Mouse (Mus musculus): ENCODE measurements around the gene Zfp697.
"Not testable (repeated sequence)": the region's sequence is repeated elsewhere in the genome, so short reads cannot be mapped to it uniquely, and the experiment has no call there.

The Zfp697 gene

DNA sequence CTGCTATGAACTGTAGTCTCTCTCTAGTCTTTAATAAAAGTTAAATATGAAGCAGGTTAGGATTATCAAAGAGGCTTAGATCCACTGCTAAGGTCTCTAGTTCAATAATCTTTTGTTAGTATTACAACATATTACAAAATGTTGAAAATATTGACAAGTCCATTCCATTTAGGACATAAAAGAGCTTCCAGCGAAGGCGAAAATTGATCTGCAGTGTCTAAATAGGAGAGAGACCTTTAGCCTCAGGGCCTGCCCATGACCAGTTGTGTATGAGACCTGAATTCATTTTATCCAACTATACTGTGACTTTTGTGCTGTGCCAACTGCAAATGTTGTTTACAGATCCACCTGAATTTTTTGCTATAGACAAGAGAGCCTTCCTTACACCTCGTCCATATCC lies 247.4 kb downstream of the Zfp697 start:
- no peak for DNase-seq (ENCODE audit: low read depth, low spot score)

- no peak for DNase-seq (ENCODE audit: low read depth, low spot score)
Measured at GRCm38 (mm10) chr3:98630152-98630551, 247.9 kb downstream of the Zfp697 start, which contains the start of gene Hsd3b5. Hsd3b5 (minus strand) TSS chr3:98630252.

DNA sequence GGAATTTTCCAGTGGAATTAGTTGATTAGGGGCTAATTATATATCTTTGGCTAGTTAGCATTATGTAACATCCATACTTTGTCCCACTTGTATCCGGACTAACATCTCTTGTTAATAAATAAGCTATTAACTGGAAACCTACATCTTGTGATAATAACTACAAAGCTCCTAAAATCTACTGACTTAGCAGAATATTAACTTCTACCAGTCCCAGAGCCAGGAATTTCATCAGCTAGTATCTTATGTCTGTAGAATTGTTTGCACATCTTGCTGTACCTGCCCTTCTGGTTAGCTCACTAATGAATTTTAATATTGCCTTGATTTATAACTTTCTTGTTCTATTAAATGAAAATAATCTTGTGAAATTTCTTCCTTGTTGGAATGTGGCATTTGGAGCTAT lies 252.9 kb downstream of the Zfp697 start:
- no peak for DNase-seq (ENCODE audit: low read depth, low spot score)

GRCm38 (mm10) chr3:98680786-98681185 lies 298.5 kb downstream of the Zfp697 start:
- DNase-seq (ENCODE audit: low read depth, low spot score), result no peak

GRCm38 (mm10) chr3:98682401-98682800 lies 300.1 kb downstream of the Zfp697 start:
- no peak for DNase-seq (ENCODE audit: low read depth, low spot score)

- DNase-seq (ENCODE audit: low read depth, low spot score), result no peak
Measured at GRCm38 (mm10) chr3:98720740-98721139, 338.5 kb downstream of the Zfp697 start.

- DNase-seq (ENCODE audit: low read depth, low spot score), result no peak
Measured at GRCm38 (mm10) chr3:98724376-98724775, 342.1 kb downstream of the Zfp697 start, which contains the start of gene Hsd3b2. Hsd3b2 (minus strand) TSS chr3:98724543.

GRCm38 (mm10) chr3:98726281-98726680 lies 344.0 kb downstream of the Zfp697 start:
- no peak for DNase-seq (ENCODE audit: low read depth, low spot score)

DNA sequence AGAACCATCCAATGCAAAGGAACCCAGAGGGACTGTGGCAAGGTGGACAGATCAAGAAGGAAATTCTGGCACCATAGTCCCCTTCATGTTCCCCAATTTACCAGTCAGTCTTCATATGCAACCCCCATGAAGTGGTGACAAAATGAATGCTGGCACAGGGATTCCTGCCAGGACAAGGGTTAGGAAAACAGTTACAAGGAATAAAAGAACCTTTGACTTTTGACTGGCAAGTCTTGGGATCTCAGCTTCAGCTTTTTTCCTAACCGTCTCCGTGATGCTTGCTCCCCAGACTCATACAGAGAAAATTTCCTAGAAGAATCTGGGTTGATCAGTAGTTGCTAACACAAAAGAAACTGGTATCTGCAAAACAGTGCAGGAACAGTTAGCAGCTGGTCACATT lies 351.5 kb downstream of the Zfp697 start:
- no peak for DNase-seq (ENCODE audit: low read depth, low spot score)

DNA sequence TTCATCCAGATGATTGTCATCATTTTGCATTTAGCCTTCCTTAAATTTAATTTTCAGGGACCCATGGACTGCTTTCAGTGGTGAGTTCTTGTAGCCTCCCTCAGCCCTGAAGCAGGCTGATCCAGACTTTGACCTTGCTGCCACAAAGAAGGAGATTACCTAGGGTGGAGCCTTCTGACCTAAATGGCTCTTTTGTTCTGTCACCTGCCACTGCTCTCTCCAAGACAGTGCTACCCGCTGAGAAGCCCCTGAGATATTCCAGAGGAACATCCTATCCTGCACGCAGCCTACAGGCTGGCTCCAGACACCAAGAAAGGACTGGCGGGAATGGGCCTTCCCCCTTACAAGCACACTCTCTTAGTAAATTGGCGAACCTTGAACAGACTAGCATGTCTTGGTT lies 352.1 kb downstream of the Zfp697 start:
- DNase-seq (ENCODE audit: low read depth, low spot score), result no peak

- not testable (repeated sequence) for DNase-seq (ENCODE audit: low read depth, low spot score)
Measured at GRCm38 (mm10) chr3:98741043-98741442, 358.8 kb downstream of the Zfp697 start.

DNA sequence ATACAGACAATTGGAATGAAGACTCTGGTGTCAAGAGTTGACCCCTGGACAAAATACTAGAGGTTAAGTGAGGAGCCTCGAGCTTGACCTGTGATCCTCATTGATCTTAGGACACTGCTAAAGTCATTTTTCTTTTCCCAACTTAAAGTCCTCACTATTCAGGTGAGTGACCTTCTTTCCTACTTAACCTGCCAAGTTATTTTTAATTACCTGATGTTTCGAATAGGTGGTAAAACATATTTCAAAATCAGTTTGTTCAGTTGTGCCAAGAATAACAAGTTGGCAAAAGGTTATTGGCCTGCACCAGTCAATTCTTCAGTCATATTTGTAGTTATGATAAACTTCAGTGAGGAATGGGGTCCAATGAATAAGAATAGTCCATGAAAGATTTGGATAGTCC lies 369.9 kb downstream of the Zfp697 start:
- no peak for DNase-seq (ENCODE audit: low read depth, low spot score)

- no peak for DNase-seq (ENCODE audit: low read depth, low spot score)
Measured at GRCm38 (mm10) chr3:98756836-98757235, 374.6 kb downstream of the Zfp697 start.

DNA sequence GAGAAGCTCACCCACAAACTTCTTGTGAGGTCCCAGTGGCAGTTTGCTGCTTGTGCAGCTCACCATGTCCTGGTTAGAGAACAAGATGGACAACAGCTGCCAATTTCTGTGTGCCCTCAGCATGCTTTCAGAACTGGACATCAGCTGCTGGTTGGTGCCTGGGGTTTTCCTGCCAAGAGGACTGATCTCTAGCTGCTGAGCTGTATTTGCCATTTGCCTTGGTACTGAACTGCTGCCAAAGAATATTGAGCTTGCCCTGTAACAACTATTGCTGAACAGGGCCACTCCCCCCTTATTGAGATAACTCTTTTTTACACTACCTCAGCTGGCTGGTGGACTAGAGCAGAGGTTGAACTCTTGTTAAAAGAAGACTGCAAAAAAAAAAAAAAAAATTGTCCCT lies 381.9 kb downstream of the Zfp697 start:
- no peak for DNase-seq (ENCODE audit: low read depth, low spot score)

- DNase-seq (ENCODE audit: low read depth, low spot score), result no peak
Measured at GRCm38 (mm10) chr3:98780921-98781320, 398.7 kb downstream of the Zfp697 start.

GRCm38 (mm10) chr3:98782181-98782868 lies 400.1 kb downstream of the Zfp697 start:
- no peak for DNase-seq (ENCODE audit: low read depth, low spot score)

DNA sequence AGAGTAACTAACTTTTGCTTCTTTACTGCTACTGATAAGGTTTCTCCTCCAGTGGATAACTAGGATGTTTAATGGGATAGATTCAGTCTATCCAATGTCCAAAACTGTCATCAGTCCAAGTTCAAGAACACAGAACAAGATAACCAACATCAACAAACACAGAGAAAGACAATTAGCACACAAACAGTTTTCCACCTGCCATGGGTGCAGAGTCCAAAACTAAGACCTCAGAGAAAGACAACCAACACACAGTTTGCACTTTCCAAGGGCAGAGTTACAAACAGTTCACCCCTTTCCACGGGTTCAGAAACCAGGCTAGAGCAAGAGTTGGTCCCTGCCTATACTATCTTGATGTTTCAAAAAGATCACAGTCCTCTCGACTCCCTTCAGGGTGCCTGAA lies 404.3 kb downstream of the Zfp697 start:
- no peak for DNase-seq (ENCODE audit: low read depth, low spot score)

Measured in brain, embryonic 18.5 days (tissue).